Mouse (Mus musculus): ENCODE data around the gene Bglap. TPM values are rescaled to one million over a fixed set of nuclear protein-coding genes. Genes with fewer than 3 reads are reported as not detected.

Gene Bglap
- polyA plus RNA-seq, 2 experiments, result not detected

- peak; percentile 99 for DNase-seq (ENCODE audit: low read depth in 3 of 3, low spot score in 3 of 3)
- under 1% methylated on average over 35 of the region's 35 CpGs for WGBS (ENCODE audit: insufficient replicate concordance)
- peak within 1 kb of the TSS; percentile 74 to 76 for H3K4me3 ChIP-seq (ENCODE audit: insufficient read depth in 1 of 2, low read depth in 2 of 2, low read length in 2 of 2)
- peak within 1 kb of the TSS; percentile 81 for H3K4me2 ChIP-seq (ENCODE audit: low read depth)
- no peaks in the 10 kb centered on the region; the same call in 1 of the 2 replicates for H3K27me3 ChIP-seq (ENCODE audit: control insufficient read depth, insufficient read depth, low read length)
- H3K9me3 ChIP-seq (ENCODE audit: control insufficient read depth, low read length), result no peaks in the 10 kb centered on the region
- H3K4me1 ChIP-seq (replicated peaks; ENCODE audit: control insufficient read depth in 2 of 2, insufficient read depth in 2 of 2, low read length in 1 of 2), result peaks cover 23 to 35% of the 10 kb centered on the region in 2 experiments
- peak; percentile 97 for ATAC-seq (ENCODE audit: insufficient read depth)
- TF ChIP-seq EP300 (IDR thresholded peaks at IDR 0.05; ENCODE audit: low read depth), result no peak
- no peak for TF ChIP-seq CTCF (IDR thresholded peaks at IDR 0.05; ENCODE audit: low read depth)
- H3K36me3 ChIP-seq (replicated peaks; ENCODE audit: control insufficient read depth, insufficient read depth, low read depth), result peaks cover 11% of the 10 kb centered on the region; the same call in 1 of the 2 replicates
- peak within 1 kb of the TSS; percentile 70 for H3K9ac ChIP-seq (replicated peaks)
- H3K27ac ChIP-seq, result peak within 1 kb of the TSS; percentile 53
Observed at GRCm38 (mm10) chr3:88424605-88425329, 40.5 kb upstream of the Bglap start, which contains the start of gene Slc25a44. Gene Slc25a44 (minus strand): TSS chr3:88425139.

- no peaks in the 10 kb centered on the region for H3K9me3 ChIP-seq (ENCODE audit: control insufficient read depth, low read length)
- peaks cover 14% of the 10 kb centered on the region for H3K36me3 ChIP-seq (replicated peaks; ENCODE audit: control insufficient read depth, insufficient read depth, low read depth)
- no peaks in the 10 kb centered on the region for H3K27me3 ChIP-seq (ENCODE audit: control insufficient read depth, insufficient read depth, low read length)
- peak in 1 of 3 experiments; percentile 18 for DNase-seq (ENCODE audit: low read depth in 3 of 3, low spot score in 3 of 3)
- H3K9ac ChIP-seq (replicated peaks), result no peak overlapping the region
- H3K4me3 ChIP-seq (ENCODE audit: insufficient read depth in 1 of 2, low read depth in 2 of 2, low read length in 2 of 2), result no peak overlapping the region
- H3K4me1 ChIP-seq (replicated peaks; ENCODE audit: control insufficient read depth in 2 of 2, insufficient read depth in 2 of 2, low read length in 1 of 2), result peaks cover 23 to 31% of the 10 kb centered on the region in 2 experiments
- ATAC-seq (ENCODE audit: insufficient read depth), result no peak
- H3K27ac ChIP-seq, result peak overlapping the region; percentile 39
- 30% methylated on average over 9 of the region's 9 CpGs for WGBS (ENCODE audit: insufficient replicate concordance)
- H3K4me2 ChIP-seq (ENCODE audit: low read depth), result peak overlapping the region; percentile 32
- peak; percentile 52 for TF ChIP-seq CTCF (IDR thresholded peaks at IDR 0.05; ENCODE audit: low read depth)
- TF ChIP-seq EP300 (IDR thresholded peaks at IDR 0.05; ENCODE audit: low read depth), result peak; percentile 43; the same call in 1 of the 2 replicates
Observed at GRCm38 (mm10) chr3:88422020-88422720, 37.9 kb upstream of the Bglap start.

DNA sequence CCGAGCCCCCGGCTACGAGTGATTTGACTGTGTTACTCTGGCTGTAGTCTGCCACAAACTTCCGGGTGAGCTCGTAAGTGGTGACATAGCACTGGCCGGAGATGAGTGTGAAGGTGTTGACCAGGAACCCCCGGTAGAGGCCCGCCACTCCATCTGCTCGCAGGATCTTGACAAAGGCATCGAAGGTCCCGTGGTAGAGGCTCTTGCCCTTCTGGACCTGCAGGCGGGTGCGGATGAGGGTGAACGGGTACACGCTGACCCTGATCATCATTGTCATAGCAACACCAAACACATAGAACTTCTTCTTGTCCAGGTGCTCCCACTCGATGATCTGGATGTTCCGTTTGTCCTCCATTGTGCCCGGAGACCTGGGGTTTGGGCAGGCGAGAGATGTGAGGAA lies 36.5 kb upstream of the Bglap start:
- Histone ChIP-seq H3K27ac (no peak overlapping the region), H3K4me1 (replicated peaks; ENCODE audit: control insufficient read depth in 2 of 2, insufficient read depth in 2 of 2, low read length in 1 of 2) (peaks cover 27 to 33% of the 10 kb centered on the region in 2 experiments), H3K4me3 (ENCODE audit: insufficient read depth in 1 of 2, low read depth in 2 of 2, low read length in 2 of 2) (no peak overlapping the region), H3K4me2 (ENCODE audit: low read depth) (no peak overlapping the region), H3K36me3 (replicated peaks; ENCODE audit: control insufficient read depth, insufficient read depth, low read depth) (peaks cover 18% of the 10 kb centered on the region), H3K9ac (replicated peaks) (no peak overlapping the region), H3K27me3 (ENCODE audit: control insufficient read depth, insufficient read depth, low read length) (no peaks in the 10 kb centered on the region), H3K9me3 (ENCODE audit: control insufficient read depth, low read length) (no peaks in the 10 kb centered on the region)
- WGBS (ENCODE audit: insufficient replicate concordance), result 82% methylated on average over 19 of the region's 19 CpGs
- ATAC-seq (ENCODE audit: insufficient read depth) (no peak), DNase-seq (ENCODE audit: low read depth in 3 of 3, low spot score in 3 of 3) (no peak)
- no peak for TF ChIP-seq CTCF (IDR thresholded peaks at IDR 0.05; ENCODE audit: low read depth)
- TF ChIP-seq EP300 (IDR thresholded peaks at IDR 0.05; ENCODE audit: low read depth), result no peak

GRCm38 (mm10) chr3:88418016-88418415 lies 33.8 kb upstream of the Bglap start:
- Histone ChIP-seq H3K36me3 (replicated peaks; ENCODE audit: control insufficient read depth, insufficient read depth, low read depth) (peaks cover 29% of the 10 kb centered on the region), H3K27ac (no peak overlapping the region), H3K4me2 (ENCODE audit: low read depth) (no peak overlapping the region), H3K4me1 (replicated peaks; ENCODE audit: control insufficient read depth in 2 of 2, insufficient read depth in 2 of 2, low read length in 1 of 2) (peaks cover 21 to 28% of the 10 kb centered on the region in 2 experiments), H3K27me3 (ENCODE audit: control insufficient read depth, insufficient read depth, low read length) (no peaks in the 10 kb centered on the region), H3K9me3 (ENCODE audit: control insufficient read depth, low read length) (no peaks in the 10 kb centered on the region), H3K4me3 (ENCODE audit: insufficient read depth in 1 of 2, low read depth in 2 of 2, low read length in 2 of 2) (no peak overlapping the region), H3K9ac (replicated peaks) (no peak overlapping the region)
- ATAC-seq (ENCODE audit: insufficient read depth) (no peak), DNase-seq (ENCODE audit: low read depth in 3 of 3, low spot score in 3 of 3) (no peak)
- TF ChIP-seq CTCF (IDR thresholded peaks at IDR 0.05; ENCODE audit: low read depth) (no peak), EP300 (IDR thresholded peaks at IDR 0.05; ENCODE audit: low read depth) (no peak)
- 79% methylated on average over 6 of the region's 6 CpGs for WGBS (ENCODE audit: insufficient replicate concordance)

DNA sequence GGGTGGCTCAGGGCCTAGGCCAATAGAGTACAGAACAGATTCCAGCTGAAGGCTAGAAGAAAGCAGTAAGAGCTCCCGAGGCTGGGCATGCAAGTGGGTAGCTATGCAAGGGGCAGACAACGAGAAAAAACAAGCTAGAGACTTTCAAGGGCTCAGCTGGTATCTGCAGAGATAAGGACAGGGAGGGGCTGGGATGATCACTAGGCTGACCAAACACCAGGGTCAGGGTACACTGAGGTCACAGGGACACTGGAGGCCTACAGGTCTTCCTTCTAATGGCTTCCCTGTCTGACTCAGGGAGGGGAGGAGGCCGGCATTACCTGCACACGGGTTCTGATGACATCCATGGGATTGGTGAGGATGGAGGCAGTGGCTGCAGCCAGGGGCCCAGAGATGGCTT lies 31.4 kb upstream of the Bglap start:
- Histone ChIP-seq H3K9me3 (ENCODE audit: control insufficient read depth, low read length) (no peaks in the 10 kb centered on the region), H3K9ac (replicated peaks) (0 out of 2 replicates have a peak overlapping the region, but pooled peaks have one; percentile 31), H3K4me3 (ENCODE audit: insufficient read depth in 1 of 2, low read depth in 2 of 2, low read length in 2 of 2) (no peak overlapping the region), H3K36me3 (replicated peaks; ENCODE audit: control insufficient read depth, insufficient read depth, low read depth) (peaks cover 30% of the 10 kb centered on the region), H3K4me2 (ENCODE audit: low read depth) (no peak overlapping the region), H3K4me1 (replicated peaks; ENCODE audit: control insufficient read depth in 2 of 2, insufficient read depth in 2 of 2, low read length in 1 of 2) (peaks cover 24 to 33% of the 10 kb centered on the region in 2 experiments), H3K27ac (peak overlapping the region; percentile 12), H3K27me3 (ENCODE audit: control insufficient read depth, insufficient read depth, low read length) (no peaks in the 10 kb centered on the region)
- TF ChIP-seq EP300 (IDR thresholded peaks at IDR 0.05; ENCODE audit: low read depth) (no peak), CTCF (IDR thresholded peaks at IDR 0.05; ENCODE audit: low read depth) (no peak)
- 60% methylated on average over 4 of the region's 4 CpGs for WGBS (ENCODE audit: insufficient replicate concordance)
- DNase-seq (ENCODE audit: low read depth in 3 of 3, low spot score in 3 of 3), result no peak
- ATAC-seq (ENCODE audit: insufficient read depth), result no peak
